Mouse (Mus musculus): ENCODE measurements at regions not wholly inside any gene's neighbourhood (a gene's known extent, or its start where the extent isn't known, plus 50 kb on each side); places are given as distances from the start of the nearest gene placed in this dataset.

DNA sequence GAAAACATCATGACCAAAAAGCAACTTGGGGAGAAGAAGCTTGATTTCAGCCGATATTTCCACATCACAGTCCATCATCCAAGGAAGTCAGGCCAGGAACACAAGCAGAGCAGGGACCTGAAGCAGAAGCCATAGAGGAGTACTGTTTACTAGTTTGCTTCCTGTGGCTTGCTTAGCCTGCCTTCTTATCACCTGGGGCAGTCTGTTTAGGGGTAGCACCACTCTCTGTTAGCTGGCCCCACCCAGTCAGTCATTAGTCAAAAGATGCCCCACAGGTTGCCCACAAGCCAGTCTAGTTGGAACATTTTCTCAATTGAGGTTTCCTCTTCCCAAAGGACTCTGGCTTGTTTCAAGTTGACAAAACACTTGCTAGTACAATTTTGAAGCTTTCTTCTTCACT is 87.1 kb upstream of the Egfl6 start:
- TF ChIP-seq CTCF (IDR thresholded peaks at IDR 0.05; ENCODE audit: extremely low read depth, insufficient read depth, insufficient read length, insufficient replicate concordance) (no peak), POLR2A (IDR thresholded peaks at IDR 0.05; ENCODE audit: low read depth, low read length) (no peak)

All from spleen, adult 2 months (tissue).